Mouse (Mus musculus) left cerebral cortex, postnatal 25 days (tissue): Measurements from ENCODE around the gene Idi2. TPM values are rescaled to one million over a fixed set of nuclear protein-coding genes. Genes with fewer than 3 reads are reported as not detected.
A peak's percentile ranks its signal among the peaks of the same experiment; 100 is the strongest.
"Not testable (repeated sequence)": the region's sequence is repeated elsewhere in the genome, so short reads cannot be mapped to it uniquely, and the experiment has no call there.

ENCODE experiments used
- DNase-seq, 2 experiments: peaks; one replicate each; pipeline ENCODE4 v3.0.0; 2022; ENCODE audit warnings: low spot score in 2 of 2, mixed read lengths in 1 of 2
- intact Hi-C: fragments of 180-260 bp; cut with DNase I; formaldehyde crosslinking; loops from one replicate; pipeline ENCODE4 v1.15.1; 2025
- microRNA-seq, 2 experiments: library from miRNA; unstranded; fragments of <30 nt; microRNA quantifications; one replicate each; pipeline ENCODE4 v1.2.0; 2022
- total RNA-seq, 2 experiments: library from RNA; stranded (reverse); gene quantifications; 2 replicates each; pipeline ENCODE4 v1.2.3; 2021

The Idi2 gene
- total RNA-seq, 2 experiments from 2014 or later: 0.16 TPM; not detected in 1

DNA sequence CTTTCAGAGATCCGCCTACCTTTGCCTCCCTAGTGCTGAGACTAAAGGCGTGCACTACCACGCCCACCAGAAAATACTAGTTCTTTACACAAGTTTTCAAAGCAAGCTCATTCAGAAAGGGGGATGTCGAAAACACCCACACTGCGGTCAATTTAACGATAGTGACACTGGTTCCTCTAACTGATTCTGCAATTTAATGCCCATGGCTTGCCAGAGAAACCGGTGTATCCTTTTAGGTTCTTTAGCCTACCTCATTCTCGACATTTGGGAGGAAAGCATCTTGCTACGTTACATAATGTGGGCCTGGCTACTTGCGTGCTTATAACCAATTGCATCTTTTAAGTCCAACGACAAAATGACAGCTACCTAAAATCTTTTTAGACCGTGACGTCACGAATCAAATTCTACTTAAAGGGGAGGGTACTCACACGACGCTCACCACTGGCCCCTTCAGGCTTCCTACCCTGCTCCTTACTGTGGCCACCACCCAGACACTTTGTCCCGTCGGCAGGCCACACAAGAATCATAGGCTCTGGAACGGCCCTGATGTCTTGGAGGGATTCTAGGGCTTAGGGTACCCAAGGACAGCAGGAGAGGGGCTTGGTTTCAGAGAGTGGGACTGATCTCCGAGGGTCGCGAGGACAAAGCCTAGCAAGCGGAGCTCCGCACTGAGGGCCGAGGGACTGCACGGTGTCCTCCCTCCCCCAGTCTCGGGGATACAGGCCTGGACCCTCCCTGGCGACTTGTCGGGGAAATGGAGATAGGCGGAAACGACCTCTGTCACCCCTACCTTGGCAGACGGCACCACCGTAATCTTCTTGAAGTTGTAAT lies 42.7 kb downstream of the Idi2 start:
- intact Hi-C loops: loop anchor here (5.0 kb wide), 1 partner anchor 108 kb away; the partner anchor contains the start of gene Idi1
- peak in 1 of 2 experiments; percentile 33 for DNase-seq

DNA sequence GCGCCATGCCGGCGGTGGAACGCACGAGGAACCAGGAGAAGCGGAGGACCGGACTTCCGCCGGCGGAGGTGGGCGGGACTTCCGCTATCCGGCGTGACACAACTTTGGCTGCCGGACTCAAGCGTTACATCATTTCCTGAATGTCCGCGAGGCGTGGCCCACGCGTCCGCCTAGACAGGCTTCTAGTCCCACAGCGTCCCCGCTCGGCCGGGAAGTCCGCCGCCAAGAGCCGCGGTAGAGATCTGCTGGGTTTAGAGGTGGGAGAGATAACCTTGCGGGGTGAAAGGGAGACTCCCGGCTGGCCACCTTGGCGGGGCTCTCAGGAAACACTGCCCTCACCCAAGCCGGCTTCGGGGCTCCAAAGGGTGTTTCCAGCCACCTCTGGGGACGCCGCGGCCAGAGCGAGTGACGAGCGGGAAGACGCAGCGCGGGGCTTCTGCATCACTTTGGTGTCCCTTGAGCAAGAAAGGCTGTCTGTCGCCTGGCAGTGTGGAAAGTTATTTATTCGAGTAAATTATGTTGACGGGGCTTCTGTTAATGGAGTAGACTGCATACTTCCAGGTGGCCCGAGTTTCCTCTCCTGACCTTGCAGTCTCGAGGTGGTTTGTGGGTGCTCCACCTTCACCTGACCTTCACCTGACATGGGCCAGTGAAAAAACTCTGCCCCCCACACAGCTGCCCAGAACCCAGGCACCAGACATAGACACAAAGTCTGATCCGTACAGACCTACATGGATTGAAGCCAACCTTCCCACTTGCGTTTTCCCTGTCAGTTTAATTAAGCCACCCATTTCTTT lies 43.5 kb downstream of the Idi2 start, which contains the start of gene Gtpbp4:
TSS of gene Gtpbp4 (minus strand) at position 94 of the 797 bp plus-strand sequence.
- DNase-seq: peak; percentile 97 to 99
- intact Hi-C loops: loop anchor here (1.0 to 5.0 kb wide), 3 partner anchors 71 to 109 kb away; partner anchors contain the start of genes Idi1 and Larp4b

DNA sequence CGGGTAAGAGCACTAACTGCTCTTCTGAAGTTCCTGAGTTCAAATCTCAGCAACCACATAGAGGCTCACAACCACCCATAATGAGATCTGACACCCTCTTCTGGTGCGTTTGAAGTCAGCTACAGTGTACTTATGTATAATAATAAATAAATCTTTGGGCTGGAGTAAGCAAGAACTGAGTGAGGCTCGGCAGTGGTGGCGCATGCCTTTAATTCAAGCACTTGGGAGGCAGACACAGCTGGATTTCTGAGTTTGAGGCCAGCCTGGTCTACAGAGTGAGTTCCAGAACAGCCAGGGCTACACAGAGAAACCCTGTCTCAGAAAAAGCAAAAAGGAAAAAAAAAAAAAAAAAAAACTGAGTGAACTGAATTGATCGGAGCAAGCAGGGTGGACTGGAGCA lies 44.6 kb downstream of the Idi2 start:
- DNase-seq: not testable (repeated sequence)
- intact Hi-C loops: loop anchor here (2.0 to 5.0 kb wide), 2 partner anchors 70 to 110 kb away; partner anchors contain the start of gene Idi1

DNA sequence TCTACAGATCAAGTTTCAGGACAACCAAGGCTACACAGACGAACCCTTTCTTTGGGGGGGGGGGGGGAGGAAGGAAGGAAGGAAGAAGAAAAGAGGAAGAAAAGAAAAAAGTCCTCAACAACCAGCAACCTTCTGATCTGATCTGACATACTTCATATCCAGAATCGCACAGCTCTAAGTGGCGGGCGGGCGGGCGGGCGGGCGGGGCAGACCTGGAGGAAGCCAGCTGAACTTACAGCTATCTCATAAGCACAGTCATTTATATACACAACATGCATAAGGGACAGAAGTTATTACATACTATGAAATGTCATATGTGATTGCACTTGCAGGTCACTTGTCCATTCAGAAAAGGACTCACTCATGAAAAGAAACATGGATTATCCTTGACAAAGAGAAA lies 46.8 kb downstream of the Idi2 start:
- intact Hi-C loops: loop anchor here (5.0 kb wide), 1 partner anchor 112 kb away; the partner anchor contains the start of gene Idi1

DNA sequence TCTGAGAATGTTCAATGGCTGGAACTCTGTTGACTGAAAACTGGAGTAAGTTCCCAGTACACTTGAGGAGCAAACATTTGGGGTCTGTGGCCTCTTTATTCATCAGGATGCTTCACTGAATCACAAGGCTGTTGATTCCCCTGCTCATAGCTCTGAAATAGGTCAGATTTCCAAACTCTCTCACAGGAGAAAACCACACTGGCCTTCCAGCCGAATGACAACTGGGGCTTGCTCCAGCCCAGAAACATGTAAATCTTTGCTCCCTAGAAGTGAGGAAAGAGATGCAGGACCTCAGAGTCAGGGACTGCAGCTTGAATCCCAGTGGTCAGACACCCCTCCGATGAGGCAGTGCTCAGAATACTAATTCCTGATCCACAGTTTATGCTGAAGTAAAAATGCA lies 50.6 kb downstream of the Idi2 start:
- intact Hi-C loops: no loop called here
- DNase-seq: no peak

More for the DNA sequence above, 46.8 kb downstream of the Idi2 start:
- DNase-seq: no peak

Small RNA genes lying within 50 kb of the gene (microRNA-seq; reads per million reads assigned to microRNA genes)
- gene Gm22750: 0 reads per million in 2 experiments

Other genes starting within 250 kb of the Idi2 start
- 100 to 1,000 TPM in 1 of 2 experiments, 10 to 100 TPM in 1; 97.1 to 102 TPM for gene Wdr37, start 81.0 kb upstream of the Idi2 start, total RNA-seq
- 10 to 100 TPM; 41.2 to 41.3 TPM for gene Idi1, start 67.4 kb upstream of the Idi2 start, total RNA-seq
- not detected for gene Gm9745, start 4.6 kb upstream of the Idi2 start, total RNA-seq
- 10 to 100 TPM; 39.0 to 39.2 TPM for gene Gtpbp4, start 43.2 kb downstream of the Idi2 start, total RNA-seq
- 10 to 100 TPM; 74.6 to 77.8 TPM for gene Larp4b, start 141.0 kb downstream of the Idi2 start, total RNA-seq